Mouse (Mus musculus): ENCODE data around the gene Tusc2. TPM values are rescaled to one million over a fixed set of nuclear protein-coding genes. Genes with fewer than 3 reads are reported as not detected.

Tusc2 gene
- total and polyA plus RNA-seq, 2 experiments from 2014 or later = 37.0 to 51.2 TPM

- Histone ChIP-seq H3K4me1 (ENCODE audit: control insufficient read depth, insufficient read depth) (peaks cover 38% of the 10 kb centered on the region), H3K9me3 (replicated peaks; ENCODE audit: control insufficient read depth, low read length) (no peaks in the 10 kb centered on the region), H3K4me2 (ENCODE audit: low read depth, low read length) (peak overlapping the region; percentile 77), H3K27ac (ENCODE audit: low read depth) (no peak overlapping the region), H3K4me3 (ENCODE audit: low read depth, low read length) (peak overlapping the region; percentile 51), H3K9ac (replicated peaks; ENCODE audit: low read depth, low read length) (peak overlapping the region; percentile 52; the same call in 1 of the 2 replicates), H3K27me3 (ENCODE audit: control insufficient read depth, insufficient read depth, low read length) (0 out of 2 replicates have a peak, but pooled peaks cover 12% of the 10 kb centered on the region), H3K36me3 (replicated peaks; ENCODE audit: control insufficient read depth, insufficient read depth, low read length) (no peaks in the 10 kb centered on the region)
- DNase-seq (ENCODE audit: low spot score) (no peak), ATAC-seq (ENCODE audit: insufficient read depth, low read depth) (no peak)
- TF ChIP-seq EP300 (IDR thresholded peaks at IDR 0.05; ENCODE audit: low read depth) (no peak), CTCF (IDR thresholded peaks at IDR 0.05; ENCODE audit: low read depth) (no peak)
- WGBS = 57% methylated on average over 23 of the region's 23 CpGs
Measured at GRCm38 (mm10) chr9:107550491-107551116, 12.5 kb upstream of the Tusc2 start.

DNA sequence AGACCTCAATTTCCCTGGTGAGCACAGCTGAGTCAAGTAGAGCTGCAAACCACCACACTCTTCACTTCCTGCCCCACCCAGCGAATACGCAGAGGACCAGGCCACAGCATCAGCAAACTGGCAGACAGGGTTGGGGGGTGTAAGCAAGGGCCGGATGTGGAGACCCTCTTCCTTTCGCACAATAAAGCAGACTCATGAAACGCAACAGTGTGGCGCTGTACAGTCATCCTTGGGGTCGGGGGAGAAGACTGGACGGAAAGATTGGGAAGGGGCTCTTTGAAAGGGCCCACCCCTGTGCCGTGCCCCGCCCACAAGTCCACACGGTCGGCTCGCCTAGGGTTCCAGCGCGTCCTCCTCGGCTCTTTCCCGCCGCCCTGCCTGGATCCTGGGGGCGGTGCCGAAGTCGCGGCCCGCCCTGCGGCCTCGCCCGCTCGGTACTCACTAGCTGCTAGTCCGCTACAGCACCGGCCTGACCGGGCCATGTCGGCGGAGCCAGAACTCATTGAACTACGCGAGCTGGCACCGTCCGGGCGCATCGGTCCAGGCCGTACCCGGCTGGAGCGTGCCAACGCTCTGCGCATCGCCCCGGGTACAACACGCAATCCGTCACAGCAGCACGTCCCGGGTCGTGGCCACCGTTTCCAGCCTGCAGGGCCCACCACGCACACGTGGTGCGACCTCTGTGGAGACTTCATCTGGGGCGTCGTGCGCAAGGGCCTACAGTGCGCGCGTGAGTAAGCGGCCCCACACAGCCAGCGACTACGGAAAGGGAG lies 11.8 kb upstream of the Tusc2 start, which contains the start of gene Rassf1:
Gene Rassf1, plus strand, starts transcription at position 439 of the 773 bp plus-strand sequence.
- 2% methylated on average over 58 of the region's 63 CpGs for WGBS
- Histone ChIP-seq H3K27me3 (ENCODE audit: control insufficient read depth, insufficient read depth, low read length) (0 out of 2 replicates have a peak, but pooled peaks cover 12% of the 10 kb centered on the region), H3K27ac (ENCODE audit: low read depth) (peak within 1 kb of the TSS; percentile 46; the same call in 1 of the 2 replicates), H3K9ac (replicated peaks; ENCODE audit: low read depth, low read length) (peak within 1 kb of the TSS; percentile 52; the same call in 1 of the 2 replicates), H3K9me3 (replicated peaks; ENCODE audit: control insufficient read depth, low read length) (no peaks in the 10 kb centered on the region), H3K36me3 (replicated peaks; ENCODE audit: control insufficient read depth, insufficient read depth, low read length) (no peaks in the 10 kb centered on the region), H3K4me3 (ENCODE audit: low read depth, low read length) (peak within 1 kb of the TSS; percentile 51), H3K4me1 (ENCODE audit: control insufficient read depth, insufficient read depth) (peaks cover 41% of the 10 kb centered on the region), H3K4me2 (ENCODE audit: low read depth, low read length) (peak within 1 kb of the TSS; percentile 77)
- ATAC-seq (ENCODE audit: insufficient read depth, low read depth) = 0 out of 2 replicates have a peak, but pooled peaks have one; percentile 4
- DNase-seq (ENCODE audit: low spot score) = no peak
- no peak for TF ChIP-seq CTCF (IDR thresholded peaks at IDR 0.05; ENCODE audit: low read depth)
- no peak for TF ChIP-seq EP300 (IDR thresholded peaks at IDR 0.05; ENCODE audit: low read depth)

DNA sequence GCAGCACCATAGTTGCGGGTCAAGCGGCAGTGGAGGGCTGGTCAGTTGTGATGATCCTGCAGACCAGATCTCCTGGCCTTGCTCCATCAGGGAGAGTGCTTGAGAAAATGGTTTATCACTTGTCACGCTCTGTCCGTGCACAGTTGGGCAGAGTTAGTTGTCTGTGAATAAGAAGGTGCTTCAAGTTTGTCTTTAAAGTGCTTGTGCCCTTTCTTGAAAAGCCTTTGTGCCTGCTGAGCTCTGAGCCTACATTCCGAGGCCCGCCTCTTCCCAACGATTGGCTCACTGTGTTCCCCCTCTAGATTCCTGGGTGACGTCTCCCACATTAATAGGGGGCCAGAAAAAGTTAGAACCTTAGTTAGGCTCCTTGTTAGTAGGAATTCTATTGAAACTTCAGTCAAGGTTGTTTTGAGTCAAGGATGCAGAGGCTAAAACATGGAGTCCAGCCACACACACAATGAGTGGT lies 11.1 kb upstream of the Tusc2 start:
- Histone ChIP-seq H3K27ac (ENCODE audit: low read depth) (peak overlapping the region; percentile 46; the same call in 1 of the 2 replicates), H3K9ac (replicated peaks; ENCODE audit: low read depth, low read length) (peak overlapping the region; percentile 52; the same call in 1 of the 2 replicates), H3K36me3 (replicated peaks; ENCODE audit: control insufficient read depth, insufficient read depth, low read length) (peaks cover 2% of the 10 kb centered on the region; the same call in 1 of the 2 replicates), H3K4me2 (ENCODE audit: low read depth, low read length) (peak overlapping the region; percentile 77), H3K9me3 (replicated peaks; ENCODE audit: control insufficient read depth, low read length) (no peaks in the 10 kb centered on the region), H3K27me3 (ENCODE audit: control insufficient read depth, insufficient read depth, low read length) (0 out of 2 replicates have a peak, but pooled peaks cover 12% of the 10 kb centered on the region), H3K4me1 (ENCODE audit: control insufficient read depth, insufficient read depth) (peaks cover 41% of the 10 kb centered on the region), H3K4me3 (ENCODE audit: low read depth, low read length) (peak overlapping the region; percentile 51)
- WGBS = 27% methylated on average over 8 of the region's 8 CpGs
- TF ChIP-seq CTCF (IDR thresholded peaks at IDR 0.05; ENCODE audit: low read depth) (no peak), EP300 (IDR thresholded peaks at IDR 0.05; ENCODE audit: low read depth) (no peak)
- ATAC-seq (ENCODE audit: insufficient read depth, low read depth) (no peak), DNase-seq (ENCODE audit: low spot score) (no peak)

GRCm38 (mm10) chr9:107552690-107553393 lies 10.2 kb upstream of the Tusc2 start:
- no peak overlapping the region for H3K9ac ChIP-seq (replicated peaks; ENCODE audit: low read depth, low read length)
- TF ChIP-seq EP300 (IDR thresholded peaks at IDR 0.05; ENCODE audit: low read depth) (no peak), CTCF (IDR thresholded peaks at IDR 0.05; ENCODE audit: low read depth) (no peak)
- 82% methylated on average over 5 of the region's 5 CpGs for WGBS
- H3K36me3 ChIP-seq (replicated peaks; ENCODE audit: control insufficient read depth, insufficient read depth, low read length) = peaks cover 11% of the 10 kb centered on the region
- peak overlapping the region; percentile 86; the same call in 1 of the 2 replicates for H3K4me2 ChIP-seq (ENCODE audit: low read depth, low read length)
- 0 out of 2 replicates have a peak, but pooled peaks cover 8% of the 10 kb centered on the region for H3K27me3 ChIP-seq (ENCODE audit: control insufficient read depth, insufficient read depth, low read length)
- no peak for ATAC-seq (ENCODE audit: insufficient read depth, low read depth)
- peaks cover 33% of the 10 kb centered on the region for H3K4me1 ChIP-seq (ENCODE audit: control insufficient read depth, insufficient read depth)
- no peaks in the 10 kb centered on the region for H3K9me3 ChIP-seq (replicated peaks; ENCODE audit: control insufficient read depth, low read length)
- no peak overlapping the region for H3K27ac ChIP-seq (ENCODE audit: low read depth)
- DNase-seq (ENCODE audit: low spot score) = no peak
- no peak overlapping the region for H3K4me3 ChIP-seq (ENCODE audit: low read depth, low read length)
